Mouse (Mus musculus) lung, postnatal 4 days (tissue): Measurements from ENCODE around the gene Grap.

Experiments
- DNase-seq, 2 experiments: peaks; one replicate each; pipeline ENCODE4 v3.0.0; 2021

Gene Grap

DNA sequence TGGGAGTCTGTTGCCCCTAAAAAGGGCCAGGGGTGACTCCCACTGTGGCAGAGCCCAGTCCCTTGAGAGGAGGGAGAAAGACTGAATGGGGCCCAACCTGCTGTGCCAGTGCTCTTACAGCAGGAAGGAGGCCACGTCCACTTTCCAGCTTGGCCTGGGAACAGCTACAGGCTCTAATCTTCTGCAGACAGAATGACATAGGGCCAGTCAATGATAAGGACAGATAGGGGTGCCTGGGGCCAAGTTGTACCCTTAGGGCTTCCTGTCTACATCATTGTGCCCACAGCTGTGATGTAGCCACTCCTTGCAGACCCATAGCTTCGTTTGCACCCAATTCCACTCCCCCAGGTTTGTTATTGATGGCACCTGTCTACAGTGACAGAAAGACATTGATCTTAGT, 33.1 kb downstream of the Grap start:
- no peak for DNase-seq

DNA sequence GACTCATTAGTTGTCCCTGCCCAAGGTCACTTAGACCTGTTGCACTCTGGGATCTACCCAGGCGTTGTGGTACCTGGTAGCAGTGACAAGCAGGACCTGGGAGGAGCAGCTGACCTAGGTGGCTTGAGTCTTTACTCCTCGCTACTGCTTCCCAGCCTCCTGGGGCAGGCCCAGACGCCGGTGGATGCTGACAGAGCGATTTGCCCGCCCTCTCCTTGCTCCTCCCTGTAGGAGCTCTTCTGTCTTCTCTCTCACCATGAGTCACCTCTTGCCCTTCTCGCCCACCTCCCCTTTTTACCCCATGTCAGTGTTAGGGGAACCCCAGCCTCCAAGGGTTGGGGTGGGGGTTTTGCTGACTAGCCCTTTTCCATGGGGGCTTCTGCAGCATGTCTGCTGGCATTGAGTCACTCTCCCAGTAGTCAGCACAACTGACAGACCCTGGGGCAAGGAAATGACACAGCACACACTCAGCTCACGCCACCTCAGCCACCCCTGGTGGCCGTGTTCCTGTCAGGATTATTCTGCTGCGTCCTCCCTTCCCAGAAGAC, 33.9 kb downstream of the Grap start:
- no peak for DNase-seq

DNA sequence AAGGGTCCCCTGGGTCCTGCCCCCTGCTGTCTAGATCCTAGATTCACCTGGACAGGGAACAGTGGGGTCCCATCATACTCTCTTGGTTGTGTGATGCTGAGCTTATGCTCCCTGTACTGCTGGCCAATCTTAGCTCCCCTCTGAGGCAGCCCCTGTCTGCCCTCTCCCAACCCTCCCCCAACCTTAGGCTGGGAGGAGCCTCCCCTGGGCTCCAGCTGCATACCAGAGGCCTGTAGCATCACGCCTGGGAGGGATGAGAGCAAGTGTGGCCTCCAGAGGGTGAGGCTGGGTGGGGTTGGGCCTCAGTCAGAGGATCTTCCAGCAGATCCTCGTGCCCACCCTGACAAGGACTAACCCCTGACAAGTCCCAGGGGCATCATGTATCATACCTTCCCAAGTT, 34.5 kb downstream of the Grap start:
- DNase-seq = no peak

DNA sequence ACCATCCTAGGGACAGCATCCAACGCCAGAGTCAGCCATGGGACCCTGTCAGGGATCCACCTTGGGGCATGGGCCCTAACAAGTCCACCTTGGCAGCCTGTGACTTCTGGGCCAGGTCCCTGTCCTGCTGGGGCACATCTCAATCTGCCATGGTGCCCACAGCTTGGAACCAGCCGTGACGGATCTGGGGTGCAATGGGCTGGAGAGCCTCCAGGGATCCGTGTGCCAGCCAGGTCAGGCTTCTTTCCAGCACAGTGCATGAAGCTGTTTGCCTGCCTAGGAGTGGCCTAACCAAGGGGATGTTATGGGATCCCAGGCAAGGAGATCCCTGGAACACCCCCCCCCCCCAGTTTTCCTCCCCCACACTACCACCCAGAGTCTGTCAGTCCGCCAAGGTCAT, 39.9 kb downstream of the Grap start:
- no peak for DNase-seq

DNA sequence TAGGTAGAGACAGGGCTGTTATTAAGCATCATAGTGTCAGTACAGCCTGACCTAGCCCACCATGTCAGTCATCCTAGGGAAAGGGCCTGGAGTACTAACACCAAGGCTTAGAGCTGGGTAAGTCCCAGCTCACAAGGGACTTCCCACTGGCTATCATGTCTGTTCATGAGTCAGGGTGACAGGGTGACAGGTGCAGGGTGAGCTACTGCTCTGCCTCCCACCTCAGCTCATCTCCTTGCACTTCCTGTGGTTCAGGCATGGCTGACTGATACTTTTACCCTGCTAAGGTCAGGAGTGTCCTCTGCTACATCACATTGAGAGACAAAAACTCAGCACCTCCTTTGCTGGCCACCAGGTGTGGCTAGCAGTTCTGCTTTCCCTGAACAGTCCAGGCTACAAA, 45.8 kb downstream of the Grap start:
- DNase-seq = no peak

DNA sequence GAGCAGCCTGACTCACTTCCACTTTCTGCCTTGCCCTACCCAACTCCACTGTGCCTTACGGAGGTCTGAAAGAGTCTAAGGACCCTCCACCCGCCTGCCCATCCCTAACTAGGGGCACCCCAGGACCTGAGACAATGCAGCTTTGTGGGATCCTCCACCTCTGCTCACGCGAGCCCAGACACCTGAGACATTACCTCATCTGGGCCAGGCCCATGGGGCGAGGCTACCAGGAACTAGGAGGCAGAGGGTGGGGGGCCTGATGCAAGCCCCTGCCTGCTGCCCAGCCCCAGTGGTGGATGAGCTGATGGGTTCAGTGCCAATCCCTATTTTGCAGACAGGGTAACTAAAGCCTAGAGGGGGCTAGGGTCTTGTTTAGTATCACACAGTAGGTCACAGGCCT, 46.4 kb downstream of the Grap start:
- DNase-seq = no peak

DNA sequence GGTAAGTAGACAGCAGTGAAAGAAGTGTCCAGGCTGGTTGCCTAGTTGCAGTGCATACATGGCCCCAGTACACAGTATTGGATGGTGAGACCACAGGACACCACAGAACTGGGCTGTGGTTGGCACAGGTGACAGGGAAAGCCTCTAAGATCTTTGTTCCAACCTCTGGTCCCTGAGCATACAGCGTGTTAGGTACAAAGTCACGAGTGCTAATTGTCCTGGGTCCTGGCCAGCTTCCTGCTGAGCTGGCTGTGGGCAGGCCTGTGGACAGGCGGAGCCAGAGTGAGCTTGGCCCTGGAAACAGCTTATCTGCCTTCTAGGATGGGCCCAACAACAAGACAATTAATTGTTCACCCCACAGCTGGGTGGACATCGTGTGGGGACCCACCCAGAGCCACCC, 46.9 kb downstream of the Grap start:
- DNase-seq = peak in 1 of 2 experiments; percentile 42

DNA sequence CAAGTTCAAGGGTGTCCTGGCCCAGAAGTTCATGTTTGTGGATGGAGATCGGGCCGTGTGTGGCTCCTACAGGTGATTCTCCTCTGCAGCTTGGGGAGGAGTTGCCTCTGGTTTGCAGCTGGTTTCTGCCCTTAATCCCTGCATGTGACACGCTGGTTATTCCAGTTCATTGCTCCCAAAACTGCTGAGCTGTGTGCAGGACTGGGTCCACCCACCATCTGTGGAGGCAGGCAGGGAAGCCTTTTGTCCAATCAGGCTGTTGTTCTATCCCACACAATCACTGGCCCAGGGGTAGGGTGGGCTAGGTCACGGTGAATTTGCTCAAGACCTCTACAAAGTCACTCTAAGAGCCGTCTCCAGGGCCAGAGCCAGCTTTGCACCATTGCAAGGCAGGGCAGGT, 48.6 kb downstream of the Grap start:
- DNase-seq = no peak

DNA sequence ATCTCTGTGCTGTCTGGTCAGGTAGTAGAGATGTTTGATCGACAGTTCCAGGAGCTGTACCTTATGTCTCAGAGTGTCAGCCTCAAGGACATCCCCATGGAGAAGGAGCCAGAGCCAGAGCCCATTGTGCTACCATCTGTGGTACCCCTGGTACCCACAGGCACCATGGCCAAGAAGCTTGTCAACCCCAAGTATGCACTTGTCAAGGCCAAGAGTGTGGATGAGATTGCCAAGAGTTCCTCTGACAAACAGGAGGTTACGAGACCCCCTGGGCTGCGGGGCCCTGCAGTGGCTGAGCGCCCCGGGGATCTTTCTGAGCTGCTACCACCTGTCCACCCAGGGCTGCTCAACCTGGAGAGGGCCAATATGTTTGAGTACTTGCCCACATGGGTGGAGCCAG, 49.4 kb downstream of the Grap start:
- no peak for DNase-seq

DNA sequence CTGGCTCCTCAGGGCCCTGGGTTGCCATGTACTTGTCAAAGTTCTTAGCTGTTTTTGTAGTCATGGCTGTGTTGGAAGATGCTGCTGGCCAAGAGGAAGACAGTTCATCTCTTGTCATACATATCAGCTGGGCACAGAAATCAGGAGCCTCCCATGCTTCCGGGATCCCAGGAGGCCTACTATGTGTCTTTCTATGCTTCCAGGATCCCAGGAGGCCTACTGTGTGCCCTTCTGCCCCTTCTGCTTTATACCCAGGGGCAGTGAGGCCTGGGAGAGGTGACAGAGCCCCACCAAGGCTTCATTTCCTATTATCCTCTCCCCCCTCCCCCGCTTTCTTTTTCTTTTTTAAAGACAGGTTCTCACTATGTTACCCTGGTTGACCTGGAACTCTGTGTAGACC, 52.5 kb downstream of the Grap start:
- DNase-seq = no peak

DNA sequence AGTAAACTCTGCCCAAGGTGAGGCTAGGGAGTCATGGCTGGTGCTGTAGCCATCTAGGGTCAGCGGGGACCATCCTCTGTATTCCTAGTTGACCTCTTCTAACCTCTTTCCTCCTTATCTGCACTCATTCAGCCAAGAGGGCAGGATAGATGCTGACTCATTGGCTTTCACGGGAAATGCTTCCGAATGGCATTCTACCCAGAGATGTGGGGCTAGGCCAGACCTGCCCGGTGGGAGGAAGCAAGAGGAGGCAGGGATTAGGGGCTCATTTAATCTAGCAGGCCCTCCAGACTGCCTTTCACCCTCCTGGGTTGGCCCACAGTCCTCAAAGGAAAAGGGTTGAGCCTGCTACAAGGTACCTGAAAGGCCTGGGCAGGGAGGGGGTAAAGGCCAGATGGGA, 53.2 kb downstream of the Grap start:
- no peak for DNase-seq

DNA sequence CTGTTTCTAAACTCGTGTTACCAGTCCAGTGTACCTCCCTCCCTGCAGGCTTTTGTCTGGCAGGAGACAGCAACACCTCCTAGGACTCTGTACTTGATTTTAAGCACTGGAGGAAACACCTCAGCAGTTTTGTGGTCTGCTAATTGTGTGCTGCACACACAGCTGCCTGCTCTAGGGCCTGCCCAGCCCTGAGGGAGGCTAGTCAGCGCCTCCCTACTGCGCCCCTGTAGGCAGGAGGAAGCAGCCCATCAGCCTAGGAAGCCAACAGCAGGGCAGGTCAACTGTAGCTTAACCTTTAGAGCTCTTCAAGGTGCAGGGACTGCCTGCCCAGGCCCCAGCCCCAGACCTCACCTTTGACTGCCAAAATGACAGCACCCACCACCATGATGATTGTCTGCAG, 55.9 kb downstream of the Grap start:
- no peak for DNase-seq

DNA sequence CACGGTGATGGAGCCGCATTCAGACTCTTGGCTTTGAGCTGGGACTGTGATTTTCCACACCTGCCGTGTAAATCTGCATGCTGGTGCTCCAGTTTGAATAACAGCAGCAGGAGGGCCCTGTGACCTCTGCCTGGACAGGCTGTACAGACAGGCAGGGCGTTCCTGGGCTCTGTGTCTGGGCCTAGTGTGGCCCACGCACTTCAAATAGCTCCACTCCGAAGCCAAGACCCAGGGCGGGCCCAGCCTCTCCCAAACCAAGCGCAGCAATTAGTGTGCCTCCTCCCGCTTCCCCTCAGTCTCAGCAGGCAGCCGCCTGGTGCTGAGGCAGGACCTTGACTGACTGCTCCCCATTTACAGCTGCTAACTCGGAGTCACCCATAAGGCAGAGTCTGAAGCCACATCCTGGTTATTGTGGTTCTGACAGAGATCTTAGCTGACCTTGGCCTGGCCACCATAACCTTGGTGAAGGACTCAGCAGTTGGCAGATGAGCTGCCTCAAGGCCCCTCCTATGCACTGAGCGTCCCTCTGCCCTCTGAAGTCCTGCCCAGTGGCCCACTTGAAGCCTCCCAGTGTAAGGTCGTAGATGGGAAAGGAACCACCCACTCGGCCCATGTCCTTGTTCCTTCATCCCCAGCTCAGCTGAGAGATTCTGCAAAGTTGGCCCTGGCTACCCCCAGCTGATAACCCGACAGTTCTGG, 60.2 kb downstream of the Grap start:
- DNase-seq = no peak

DNA sequence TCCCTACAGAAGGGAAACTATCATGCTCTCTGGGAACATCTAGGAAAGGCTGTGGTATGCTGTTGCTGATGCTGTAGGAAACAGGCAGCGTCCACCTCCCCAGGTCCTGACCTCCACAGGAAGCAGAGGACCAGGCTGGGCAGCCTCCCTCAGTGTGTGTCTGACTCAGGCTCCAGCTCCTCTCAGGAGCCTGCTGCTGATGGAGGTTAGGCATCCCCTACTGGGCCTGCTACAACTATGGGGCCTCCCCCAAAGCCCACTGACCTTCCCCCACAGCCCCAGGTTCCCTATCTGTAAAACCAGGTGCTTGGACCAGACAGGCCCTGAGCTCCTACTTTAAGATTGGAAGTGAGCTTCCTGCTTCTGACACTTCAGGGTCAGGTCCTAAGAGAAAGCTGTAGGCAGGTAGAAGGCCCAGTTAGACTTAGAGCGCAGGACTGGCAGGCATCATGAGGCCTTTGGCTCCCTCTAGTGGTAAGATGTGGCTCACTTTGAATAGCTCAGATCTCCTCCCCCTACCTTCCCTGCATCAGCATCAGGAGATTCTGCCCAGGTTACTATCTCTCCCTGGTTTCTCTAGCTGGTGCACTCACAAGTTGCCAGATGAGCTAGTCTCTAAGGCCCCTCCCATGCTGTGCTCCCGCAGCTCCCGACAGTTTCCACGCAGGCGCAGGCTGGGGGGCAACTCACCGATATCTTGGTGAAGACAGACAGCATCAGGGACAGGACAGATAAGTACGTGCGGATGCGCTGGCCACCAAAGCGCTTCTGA, 61.5 kb downstream of the Grap start:
- peak in 1 of 2 experiments; percentile 78 for DNase-seq

DNA sequence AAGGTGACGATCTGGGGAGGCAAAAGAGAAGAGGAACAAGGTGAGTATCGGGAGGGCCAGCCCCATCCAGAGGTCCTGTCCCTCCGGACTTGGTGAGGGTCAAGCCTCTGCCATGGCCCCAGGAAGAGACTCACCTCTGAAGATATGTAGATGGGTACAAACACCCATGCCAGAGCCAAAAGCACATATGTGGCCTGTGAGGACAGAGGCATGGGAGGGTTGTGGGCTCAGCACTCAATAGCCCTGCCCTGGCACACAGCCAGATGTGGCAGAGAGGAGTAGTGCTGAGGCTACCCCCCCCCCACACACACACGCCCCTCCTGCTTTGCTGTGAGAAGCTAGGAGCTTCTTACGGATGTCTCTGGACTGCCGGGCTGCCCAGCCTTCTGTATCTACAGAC, 62.1 kb downstream of the Grap start:
- no peak for DNase-seq

DNA sequence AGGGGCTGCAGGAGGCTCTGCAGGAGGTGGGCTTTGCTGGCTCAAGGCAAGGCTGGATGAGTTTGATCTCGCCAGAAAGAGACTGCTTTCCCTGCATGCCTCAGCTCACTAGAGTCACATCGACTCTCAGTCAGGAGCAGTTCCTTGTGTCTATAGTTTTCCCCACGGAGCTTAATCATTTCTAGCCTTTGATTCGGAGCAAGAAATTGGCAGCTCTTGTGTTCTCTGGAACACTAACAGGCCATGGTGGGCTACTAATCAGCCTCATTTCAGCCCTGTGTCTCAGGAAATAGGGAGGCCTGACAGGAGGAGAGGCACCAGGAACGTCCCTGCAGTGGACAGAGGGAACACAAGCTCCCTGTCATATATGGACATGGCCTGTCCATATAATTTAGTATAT, 64.9 kb downstream of the Grap start:
- DNase-seq = no peak

DNA sequence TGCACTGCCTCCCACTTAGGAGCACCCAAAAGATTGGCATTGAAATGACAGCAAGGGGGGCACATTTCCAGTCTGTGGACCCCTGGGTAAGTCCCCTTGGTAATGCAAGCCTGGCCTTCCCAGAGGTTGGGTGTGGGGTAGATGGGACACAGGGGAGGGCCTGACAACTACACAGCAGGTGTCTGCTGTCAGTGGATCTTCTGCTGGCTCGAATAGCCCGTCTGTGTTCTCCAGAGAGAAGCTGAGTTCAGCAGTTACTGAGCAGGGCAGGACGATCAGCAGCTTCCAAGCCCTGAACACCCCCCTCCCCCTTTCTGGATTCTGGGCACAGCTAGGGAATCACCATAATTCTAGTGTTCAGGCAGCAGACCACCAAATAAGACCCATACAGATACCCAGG, 66.3 kb downstream of the Grap start:
- DNase-seq = no peak

DNA sequence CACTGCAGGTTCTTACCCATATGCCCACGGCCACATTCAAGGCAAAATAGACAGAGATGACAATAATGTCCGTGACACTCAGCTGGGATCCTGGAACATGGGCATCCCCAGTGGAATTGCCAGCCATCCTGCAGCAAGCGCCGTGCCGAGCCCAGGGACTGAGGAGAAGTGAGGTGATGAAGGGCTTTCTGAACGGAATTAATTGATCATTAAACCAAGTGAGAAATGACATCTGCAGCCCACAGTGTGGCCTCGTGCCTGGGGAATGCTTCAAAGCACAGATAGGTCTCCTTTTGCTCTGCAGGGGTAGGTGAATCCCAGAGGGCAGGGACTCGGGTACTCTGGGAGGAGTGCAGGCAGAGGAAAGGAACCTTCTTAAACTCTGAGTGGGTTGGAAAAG, 66.8 kb downstream of the Grap start:
- no peak for DNase-seq

DNA sequence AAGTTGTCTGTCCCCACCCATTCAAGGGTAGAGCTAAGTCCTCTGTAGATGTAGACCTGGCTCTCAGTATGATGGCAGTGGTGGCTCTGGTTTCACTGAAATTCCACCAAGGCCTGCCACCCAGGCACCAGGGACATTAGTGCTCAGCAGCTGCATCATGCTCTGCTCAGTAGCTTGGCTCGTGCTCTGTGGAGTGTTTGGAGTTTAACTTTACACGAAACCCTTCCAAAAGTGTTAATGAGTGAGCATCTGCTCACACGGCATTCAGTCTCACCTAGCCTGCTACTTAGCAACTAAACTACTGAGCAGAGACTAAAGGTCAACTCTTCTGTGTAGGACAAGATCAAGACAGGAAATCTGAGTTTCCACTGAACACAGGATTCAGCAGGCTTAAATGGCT, 67.6 kb downstream of the Grap start, which contains the start of gene Slc5a10:
Gene Slc5a10, minus strand, starts transcription at position 191 of the 400 bp plus-strand sequence.
- DNase-seq = no peak

DNA sequence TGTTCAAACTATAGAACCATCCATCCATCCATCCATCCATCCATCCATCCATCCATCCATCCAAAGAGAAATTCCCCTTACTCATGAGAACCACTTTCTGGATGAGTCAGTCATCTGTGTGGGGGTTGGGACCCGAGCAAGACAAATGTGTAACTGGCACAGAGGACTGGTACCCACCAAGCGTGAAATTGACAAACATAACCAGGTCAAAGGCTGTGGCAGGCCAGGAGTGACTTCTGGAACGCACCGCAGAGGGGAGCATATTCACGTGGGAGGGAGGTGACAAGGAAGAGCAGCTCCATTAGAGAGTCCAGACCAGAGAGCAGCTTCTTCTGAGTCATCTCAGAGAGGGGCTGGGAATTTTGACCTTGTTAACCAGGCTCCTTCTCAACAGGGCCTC, 69.0 kb downstream of the Grap start:
- DNase-seq = no peak
